Mouse (Mus musculus) forebrain, embryonic 10.5 days (tissue): ENCODE data around the gene Wfdc12. TPM values are rescaled to one million over a fixed set of nuclear protein-coding genes. Genes with fewer than 3 reads are reported as not detected.

ENCODE experiments used
- DNase-seq: peaks from one replicate; pipeline ENCODE4 v3.0.0-alpha.2; 2017; ENCODE audit warnings: low spot score; ENCODE audit errors: extremely low spot score
- H3K27ac ChIP-seq: fragments of 300-500 bp; sonication (generic); 2 replicates; pipeline ENCODE4 v1.5.1; 2016; ENCODE audit warnings: mild to moderate bottlenecking
- H3K27me3 ChIP-seq: fragments of 300-500 bp; sonication (generic); 2 replicates; pipeline ENCODE4 v1.6.1; 2016; ENCODE audit warnings: mild to moderate bottlenecking; ENCODE audit not compliant: poor library complexity, severe bottlenecking
- H3K36me3 ChIP-seq: fragments of 300-500 bp; sonication (generic); replicated peaks from 2 replicates; pipeline ENCODE4 v1.6.1; 2016; ENCODE audit warnings: mild to moderate bottlenecking, moderate library complexity
- H3K4me1 ChIP-seq: fragments of 300-500 bp; sonication (generic); 2 replicates; pipeline ENCODE4 v1.6.1; 2016
- H3K4me3 ChIP-seq: fragments of 300-500 bp; sonication (generic); 2 replicates; pipeline ENCODE4 v1.5.1; 2016; ENCODE audit warnings: mild to moderate bottlenecking, moderate library complexity
- H3K9me3 ChIP-seq: fragments of 300-500 bp; sonication (generic); 2 replicates; pipeline ENCODE4 v1.6.1; 2016; ENCODE audit warnings: mild to moderate bottlenecking, moderate library complexity
- WGBS: fragments of 180-500 bp; shearing (Covaris S2); methylation state at CpG from one replicate; pipeline ENCODE4 v1.1.7; 2016; 5-methylcytosine and 5-hydroxymethylcytosine counted together
- polyA plus RNA-seq: library from polyadenylated mRNA; unstranded; fragments of >200 nt; fragmentation: Nextera tagmentation; extraction: Ambion mirVana; gene quantifications from 2 replicates; pipeline ENCODE4 v1.2.1, GENCODE M21; 2016

Wfdc12 gene
- polyA plus RNA-seq, 1 experiment from 2014 or later, result not detected

- Histone ChIP-seq H3K36me3 (no peaks in the 10 kb centered on the region), H3K9me3 (no peaks in the 10 kb centered on the region), H3K27ac (no peak overlapping the region), H3K4me1 (no peaks in the 10 kb centered on the region), H3K27me3 (no peaks in the 10 kb centered on the region), H3K4me3 (no peak overlapping the region)
- DNase-seq, result no peak
- 89% methylated on average over 5 of the region's 5 CpGs for WGBS
Measured at GRCm38 (mm10) chr2:164194959-164195630, 4.7 kb upstream of the Wfdc12 start.

GRCm38 (mm10) chr2:164192279-164192678, 1.9 kb upstream of the Wfdc12 start:
- H3K36me3 ChIP-seq, result no peaks in the 10 kb centered on the region
- H3K4me3 ChIP-seq, result no peak overlapping the region
- no peaks in the 10 kb centered on the region for H3K27me3 ChIP-seq
- H3K4me1 ChIP-seq, result no peaks in the 10 kb centered on the region
- no peaks in the 10 kb centered on the region for H3K9me3 ChIP-seq
- DNase-seq, result no peak
- H3K27ac ChIP-seq, result no peak overlapping the region

DNA sequence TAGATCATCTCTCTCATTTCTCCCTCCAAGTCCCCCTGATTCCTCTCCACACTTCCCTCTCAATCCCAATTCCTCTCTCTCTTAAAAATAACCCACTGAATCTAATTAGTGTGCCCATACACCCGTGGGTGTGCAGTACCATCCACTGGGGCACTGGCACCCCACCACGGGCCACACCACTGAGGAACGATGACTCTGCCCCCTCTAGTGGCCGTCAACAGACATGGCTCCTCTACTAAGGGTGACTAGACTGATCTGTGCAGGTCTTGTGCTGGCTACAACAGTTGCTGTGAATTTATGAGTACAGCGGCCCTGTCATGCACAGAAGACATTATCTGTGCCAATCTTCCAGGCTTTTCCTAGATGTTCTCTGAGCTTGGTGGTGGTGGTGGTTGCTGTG, 1.7 kb downstream of the Wfdc12 start:
- H3K4me1 ChIP-seq, result peaks cover 9% of the 10 kb centered on the region
- WGBS, result 31% methylated on average over 5 of the region's 5 CpGs
- H3K27ac ChIP-seq, result no peak overlapping the region
- H3K9me3 ChIP-seq, result no peaks in the 10 kb centered on the region
- no peaks in the 10 kb centered on the region for H3K27me3 ChIP-seq
- no peak for DNase-seq
- no peaks in the 10 kb centered on the region for H3K36me3 ChIP-seq
- no peak overlapping the region for H3K4me3 ChIP-seq

DNA sequence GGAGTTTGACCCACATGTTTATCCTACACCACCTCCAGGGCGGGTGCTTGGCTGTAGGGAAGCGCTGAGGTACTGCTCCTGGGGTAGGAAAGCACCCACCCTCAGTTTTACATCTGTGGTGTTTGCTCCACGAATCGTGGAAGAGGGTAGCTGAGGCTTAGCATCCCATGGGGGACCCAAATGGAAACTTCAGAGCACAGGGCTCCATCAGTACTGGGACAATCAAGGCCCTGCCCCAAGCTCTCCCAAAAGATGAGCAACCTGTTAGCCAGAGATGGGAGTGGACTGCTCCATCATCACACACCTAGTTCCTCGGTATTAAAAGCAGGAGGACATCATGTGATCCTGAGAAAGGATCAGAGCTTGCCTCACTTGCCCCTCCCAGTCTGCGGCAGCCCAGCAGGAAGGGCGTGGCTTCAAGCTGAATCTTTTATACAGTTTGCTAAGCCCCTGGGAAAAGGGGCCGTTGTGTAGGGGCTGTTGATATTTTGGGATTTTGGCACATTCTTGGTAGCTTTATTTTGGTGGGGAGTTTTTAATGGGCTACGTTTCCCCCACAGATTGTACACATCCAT, 6.2 kb downstream of the Wfdc12 start:
- H3K4me1 ChIP-seq, result peaks cover 9% of the 10 kb centered on the region
- no peak overlapping the region for H3K4me3 ChIP-seq
- H3K9me3 ChIP-seq, result no peaks in the 10 kb centered on the region
- H3K36me3 ChIP-seq, result no peaks in the 10 kb centered on the region
- WGBS, result 45% methylated on average over 9 of the region's 9 CpGs
- no peaks in the 10 kb centered on the region for H3K27me3 ChIP-seq
- DNase-seq, result no peak
- 0 out of 2 replicates have a peak overlapping the region, but pooled peaks have one; percentile 53 for H3K27ac ChIP-seq

- WGBS, result 73% methylated on average over 9 of the region's 9 CpGs
- Histone ChIP-seq H3K27ac (no peak overlapping the region), H3K9me3 (no peaks in the 10 kb centered on the region), H3K27me3 (peaks cover 3% of the 10 kb centered on the region; the same call in 1 of the 2 replicates), H3K4me3 (no peak overlapping the region), H3K4me1 (peaks cover 9% of the 10 kb centered on the region), H3K36me3 (no peaks in the 10 kb centered on the region)
- DNase-seq, result no peak
Measured at GRCm38 (mm10) chr2:164183340-164183739, 7.1 kb downstream of the Wfdc12 start.

DNA sequence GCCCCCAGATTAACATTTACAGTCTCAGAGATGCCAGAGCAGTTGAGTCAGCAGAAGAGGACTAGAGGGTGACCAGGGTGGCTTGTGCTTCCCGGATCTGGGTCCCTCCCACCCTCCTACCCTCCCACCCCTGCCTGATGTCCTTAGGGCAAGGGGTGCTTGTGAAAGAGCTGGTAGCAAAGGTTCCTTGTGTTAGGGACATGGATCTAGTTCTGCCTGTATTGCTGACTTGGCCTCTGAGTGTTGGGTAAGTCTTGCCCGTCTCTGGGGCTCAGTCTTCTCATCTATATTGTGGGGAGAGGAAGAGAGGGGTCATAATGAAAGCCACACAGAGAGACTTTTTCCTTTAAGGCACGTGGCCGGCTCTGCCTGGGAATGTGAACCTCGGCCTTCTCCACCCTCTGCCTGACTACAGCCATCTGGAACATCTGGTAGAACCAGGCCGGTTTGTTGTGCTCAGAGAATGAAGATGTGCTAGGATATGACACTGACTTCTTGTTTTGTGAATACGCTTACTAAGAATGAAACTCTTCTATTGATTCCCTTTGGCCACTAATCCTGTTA, 7.6 kb downstream of the Wfdc12 start, which contains the start of gene Wfdc5:
Gene Wfdc5, minus strand, starts transcription at position 51 of the 564 bp plus-strand sequence.
- H3K27me3 ChIP-seq, result peaks cover 3% of the 10 kb centered on the region; the same call in 1 of the 2 replicates
- peaks cover 9% of the 10 kb centered on the region for H3K4me1 ChIP-seq
- 77% methylated on average over 7 of the region's 7 CpGs for WGBS
- no peaks in the 10 kb centered on the region for H3K36me3 ChIP-seq
- H3K9me3 ChIP-seq, result no peaks in the 10 kb centered on the region
- no peak within 1 kb of the TSS for H3K4me3 ChIP-seq
- DNase-seq, result no peak
- H3K27ac ChIP-seq, result no peak within 1 kb of the TSS

- H3K27me3 ChIP-seq, result peaks cover 5% of the 10 kb centered on the region
- DNase-seq, result no peak
- 89% methylated on average over 4 of the region's 4 CpGs for WGBS
- H3K9me3 ChIP-seq, result no peaks in the 10 kb centered on the region
- H3K27ac ChIP-seq, result no peak overlapping the region
- no peak overlapping the region for H3K4me3 ChIP-seq
- no peaks in the 10 kb centered on the region for H3K36me3 ChIP-seq
- H3K4me1 ChIP-seq, result peaks cover 9% of the 10 kb centered on the region
Measured at GRCm38 (mm10) chr2:164180770-164181169, 9.6 kb downstream of the Wfdc12 start.

DNA sequence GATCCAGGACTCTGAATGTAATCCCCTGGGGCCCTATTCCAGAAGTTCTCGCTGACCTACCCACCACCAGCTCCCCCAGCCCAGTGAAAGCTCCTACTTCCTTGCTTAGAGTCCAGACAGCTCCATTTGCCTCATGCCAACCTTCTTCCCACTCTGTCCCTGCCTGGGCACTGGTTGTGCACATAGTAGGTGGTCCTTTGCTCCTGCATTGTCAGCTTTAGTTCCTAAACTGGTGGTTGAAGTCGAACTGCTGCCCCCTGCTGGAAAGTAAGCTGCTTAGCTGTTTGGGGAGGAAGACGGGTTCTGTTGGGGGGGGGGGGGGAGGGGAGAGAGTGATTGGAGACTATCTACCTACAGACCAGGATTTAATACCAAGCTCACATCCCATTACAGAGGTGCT, 10.3 kb downstream of the Wfdc12 start:
- H3K4me1 ChIP-seq, result peaks cover 9% of the 10 kb centered on the region
- WGBS, result 48% methylated on average over 3 of the region's 3 CpGs
- H3K4me3 ChIP-seq, result no peak overlapping the region
- H3K36me3 ChIP-seq, result no peaks in the 10 kb centered on the region
- H3K27me3 ChIP-seq, result peaks cover 11% of the 10 kb centered on the region
- H3K9me3 ChIP-seq, result no peaks in the 10 kb centered on the region
- H3K27ac ChIP-seq, result no peak overlapping the region
- DNase-seq, result no peak

DNA sequence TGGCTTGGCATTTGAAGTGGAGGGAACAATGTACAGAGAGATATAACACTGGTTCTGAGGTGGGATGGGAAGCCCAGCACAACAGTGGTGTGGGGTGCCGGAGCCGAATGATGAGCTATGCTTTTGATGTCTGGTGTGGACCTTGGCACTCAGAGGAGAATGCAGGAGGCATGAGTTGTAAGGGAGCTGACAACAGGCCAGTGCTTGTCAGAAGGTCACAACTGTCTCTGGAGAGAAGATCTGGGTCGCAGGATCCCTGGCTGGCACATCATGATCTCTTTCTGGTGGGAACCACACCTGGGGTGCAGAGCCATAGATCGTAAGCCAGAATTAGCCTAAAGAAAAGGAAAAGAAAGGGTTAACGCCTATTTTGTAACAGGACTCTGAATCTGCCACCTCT, 12.6 kb downstream of the Wfdc12 start:
- WGBS, result 89% methylated on average over 5 of the region's 5 CpGs
- no peaks in the 10 kb centered on the region for H3K9me3 ChIP-seq
- no peaks in the 10 kb centered on the region for H3K4me1 ChIP-seq
- H3K36me3 ChIP-seq, result no peaks in the 10 kb centered on the region
- no peak for DNase-seq
- peaks cover 34% of the 10 kb centered on the region for H3K27me3 ChIP-seq
- no peak overlapping the region for H3K27ac ChIP-seq
- no peak overlapping the region for H3K4me3 ChIP-seq

DNA sequence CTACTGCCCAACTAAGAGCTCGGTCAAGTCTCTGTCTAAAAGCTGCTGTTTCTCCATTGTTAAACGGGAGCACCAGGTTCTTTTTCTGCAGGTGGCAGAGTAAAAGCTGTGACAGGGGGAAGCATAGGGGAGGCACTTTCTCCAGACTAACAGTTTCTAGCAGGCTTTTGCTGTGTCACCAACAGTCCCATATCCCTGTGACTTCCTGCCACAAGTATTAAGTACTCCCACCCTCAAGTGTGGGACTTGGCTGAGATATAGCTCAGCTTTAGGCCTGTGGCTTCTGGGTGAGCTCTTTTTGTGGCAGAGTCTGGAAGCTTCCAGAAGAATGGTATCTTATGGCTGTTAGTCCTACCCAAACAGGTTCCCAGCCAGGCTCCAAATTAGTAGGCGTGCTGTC, 14.6 kb downstream of the Wfdc12 start:
- H3K9me3 ChIP-seq, result no peaks in the 10 kb centered on the region
- H3K4me3 ChIP-seq, result no peak overlapping the region
- 87% methylated on average over 3 of the region's 3 CpGs for WGBS

DNA sequence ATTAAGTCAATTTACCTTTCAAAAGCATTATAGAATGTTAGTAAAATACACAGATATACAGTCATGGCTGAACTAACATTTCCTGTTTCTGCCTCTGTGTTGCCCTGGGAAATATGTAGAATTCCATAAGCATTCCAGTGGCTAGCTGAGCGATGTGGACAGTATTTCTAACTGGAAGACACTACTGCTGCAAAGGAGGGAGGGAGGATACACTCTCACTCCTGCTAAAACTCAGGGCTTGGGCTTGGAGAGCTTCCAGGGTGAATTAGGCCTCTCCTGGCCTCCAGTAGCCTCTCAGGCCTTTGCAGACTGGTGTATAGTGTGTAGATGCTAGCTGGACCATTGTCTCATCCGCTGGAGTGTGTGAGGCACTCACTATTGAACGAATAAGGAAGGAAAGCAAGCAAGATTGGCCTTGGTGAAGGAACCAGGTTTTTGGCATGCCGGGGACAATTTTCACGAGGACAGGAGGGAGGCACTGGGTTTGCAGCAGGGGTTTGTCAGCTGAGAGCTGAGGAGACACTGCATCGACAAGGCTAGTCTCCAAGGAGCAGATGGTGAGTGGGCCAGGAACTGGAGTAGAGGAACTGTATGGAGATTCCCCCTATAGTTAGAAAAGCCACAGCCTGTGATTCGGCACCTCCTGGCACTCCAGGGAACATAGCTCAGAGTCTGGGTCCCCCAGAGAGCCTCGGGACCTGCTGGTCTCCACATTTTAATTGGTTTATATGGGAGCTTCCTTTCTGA, 15.6 kb downstream of the Wfdc12 start:
- no peak for DNase-seq
- H3K4me3 ChIP-seq, result no peak overlapping the region
- H3K4me1 ChIP-seq, result peaks cover 21% of the 10 kb centered on the region
- 81% methylated on average over 8 of the region's 8 CpGs for WGBS
- H3K36me3 ChIP-seq, result no peaks in the 10 kb centered on the region
- peaks cover 64% of the 10 kb centered on the region for H3K27me3 ChIP-seq
- no peak overlapping the region for H3K27ac ChIP-seq
- H3K9me3 ChIP-seq, result no peaks in the 10 kb centered on the region

More for the DNA sequence above, 14.6 kb downstream of the Wfdc12 start:
- Histone ChIP-seq H3K27me3 (peaks cover 54% of the 10 kb centered on the region), H3K4me1 (peaks cover 11% of the 10 kb centered on the region), H3K27ac (no peak overlapping the region), H3K36me3 (no peaks in the 10 kb centered on the region)
- no peak for DNase-seq

DNA sequence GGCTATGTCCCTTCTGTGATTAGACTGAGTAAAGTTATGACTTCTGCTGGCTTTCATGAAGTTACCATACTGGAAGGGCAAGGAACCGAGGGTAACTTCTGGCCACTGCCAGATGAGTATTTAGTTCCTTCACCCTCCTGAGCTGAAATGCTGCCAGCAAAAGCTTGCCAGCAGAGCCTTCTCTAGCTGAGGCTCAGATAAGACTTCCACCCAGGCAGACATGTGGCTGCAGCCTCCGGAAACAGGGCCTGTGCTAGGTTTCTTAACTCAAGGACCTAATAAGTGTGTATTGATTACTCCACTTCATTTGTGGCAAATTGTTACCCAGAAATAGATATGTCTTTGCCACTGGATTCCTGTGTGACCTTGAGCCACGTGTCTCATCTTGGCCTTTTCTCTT, 17.0 kb downstream of the Wfdc12 start:
- no peaks in the 10 kb centered on the region for H3K36me3 ChIP-seq
- H3K27me3 ChIP-seq, result peaks cover 76% of the 10 kb centered on the region
- H3K4me3 ChIP-seq, result no peak overlapping the region
- WGBS, result 83% methylated on average over 3 of the region's 3 CpGs
- no peak for DNase-seq
- no peaks in the 10 kb centered on the region for H3K9me3 ChIP-seq
- H3K4me1 ChIP-seq, result peaks cover 24% of the 10 kb centered on the region
- no peak overlapping the region for H3K27ac ChIP-seq

DNA sequence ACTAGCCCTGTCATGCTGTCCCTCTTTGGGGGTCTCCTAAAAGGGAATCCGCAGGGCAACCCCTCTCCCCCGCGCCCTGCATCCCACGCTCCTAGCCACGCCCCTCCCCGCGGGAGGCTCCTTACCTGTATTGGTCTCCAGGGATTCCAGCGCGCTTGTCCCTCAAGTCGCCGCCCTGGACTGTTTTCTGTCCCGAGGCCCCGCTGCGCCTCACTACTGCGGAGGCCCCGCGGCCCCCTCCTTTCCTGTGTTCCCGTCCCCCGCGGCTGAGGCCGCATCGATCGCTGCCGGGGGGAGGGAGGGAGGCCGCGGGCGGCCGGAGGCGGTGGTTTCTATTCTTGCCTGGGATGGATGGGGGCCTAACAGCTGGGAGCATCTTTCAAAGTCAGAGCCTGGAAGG, 19.5 kb downstream of the Wfdc12 start, which contains the start of gene Kcns1:
Gene Kcns1, minus strand, starts transcription at position 212 of the 400 bp plus-strand sequence.
- Histone ChIP-seq H3K27me3 (peaks cover 100% of the 10 kb centered on the region), H3K4me1 (peaks cover 32% of the 10 kb centered on the region), H3K36me3 (no peaks in the 10 kb centered on the region), H3K27ac (no peak within 1 kb of the TSS), H3K9me3 (no peaks in the 10 kb centered on the region), H3K4me3 (peak within 1 kb of the TSS; percentile 48)
- under 1% methylated on average over 29 of the region's 29 CpGs for whole genome bisulfite sequencing
- DNase-seq, result no peak
